Mouse (Mus musculus) small intestine, adult 2 months (tissue): ENCODE data around the gene Lbhd2.

Experiments used
- CTCF ChIP-seq: fragments of 200-500 bp; IDR thresholded peaks from 2 replicates; pipeline ENCODE4 v1.5.1; 2012; ENCODE audit warnings: low read depth, mild to moderate bottlenecking, control low read depth, inconsistent platforms, low read length, moderate library complexity, mixed read lengths; ENCODE audit not compliant: insufficient replicate concordance, insufficient read length; ENCODE audit errors: extremely low read depth
- POLR2A ChIP-seq: fragments of 200-500 bp; IDR thresholded peaks from 2 replicates; pipeline ENCODE4 v1.6.1; 2012; ENCODE audit warnings: low read depth, mild to moderate bottlenecking, control low read depth, inconsistent platforms, low read length, moderate library complexity

GRCm38 (mm10) chr12:111432751-111433331, 26.2 kb downstream of the Lbhd2 start:
- TF ChIP-seq CTCF (no peak), POLR2A (no peak)
